Mouse (Mus musculus) embryonic facial prominence, embryonic 14.5 days (tissue): ENCODE measurements at regions not wholly inside any gene's neighbourhood (a gene's known extent, or its start where the extent isn't known, plus 50 kb on each side); places are given as distances from the start of the nearest gene placed in this dataset.

Experiments
- ATAC-seq: fragments of 200-750 bp; cut with Nextera tagmentation; 2 replicates; pipeline ENCODE4 v1.8.0; 2017; ENCODE audit warnings: low read depth, moderate number of reproducible peaks, moderate TSS enrichment
- DNase-seq: peaks from one replicate; pipeline ENCODE4 v3.0.0-alpha.2; 2015; ENCODE audit warnings: low spot score
- H3K27ac ChIP-seq: fragments of 300-500 bp; sonication (generic); replicated peaks from 2 replicates; pipeline ENCODE4 v1.5.1; 2014; ENCODE audit warnings: low read depth, mild to moderate bottlenecking, low read length, moderate library complexity
- H3K27me3 ChIP-seq: fragments of 300-500 bp; sonication (generic); replicated peaks from 2 replicates; pipeline ENCODE4 v1.6.1; 2014; ENCODE audit warnings: low read length; ENCODE audit not compliant: control insufficient read depth, insufficient read depth
- H3K36me3 ChIP-seq: fragments of 300-500 bp; sonication (generic); 2 replicates; pipeline ENCODE4 v1.6.1; 2014; ENCODE audit warnings: low read length, mixed read lengths; ENCODE audit not compliant: control insufficient read depth, insufficient read depth
- H3K4me1 ChIP-seq: fragments of 300-500 bp; sonication (generic); 2 replicates; pipeline ENCODE4 v1.6.1; 2014; ENCODE audit warnings: antibody characterized with exemption, low read length; ENCODE audit not compliant: control insufficient read depth, insufficient read depth
- H3K4me2 ChIP-seq: fragments of 300-500 bp; sonication (generic); 2 replicates; pipeline ENCODE4 v1.6.1; 2014; ENCODE audit warnings: low read depth, mild to moderate bottlenecking, low read length, moderate library complexity, mixed read lengths
- H3K4me3 ChIP-seq: fragments of 300-500 bp; sonication (generic); 2 replicates; pipeline ENCODE4 v1.5.1; 2014; ENCODE audit warnings: low read depth, mild to moderate bottlenecking, low read length
- H3K9ac ChIP-seq: fragments of 300-500 bp; sonication (generic); 2 replicates; pipeline ENCODE4 v1.6.1; 2014; ENCODE audit warnings: low read depth, mild to moderate bottlenecking, low read length, moderate library complexity, mixed read lengths
- H3K9me3 ChIP-seq: fragments of 300-500 bp; sonication (generic); 2 replicates; pipeline ENCODE4 v1.6.1; 2016; ENCODE audit warnings: low read length; ENCODE audit not compliant: control insufficient read depth
- WGBS: fragments of 180-500 bp; shearing (Covaris S2); extraction: QIAGEN DNeasy Blood & Tissue Kit; methylation state at CpG from one replicate; pipeline ENCODE4 v1.1.7; 2014; 5-methylcytosine and 5-hydroxymethylcytosine counted together

- no peak overlapping the region for H3K9ac ChIP-seq
- H3K27me3 ChIP-seq: no peaks in the 10 kb centered on the region
- H3K36me3 ChIP-seq: no peaks in the 10 kb centered on the region
- ATAC-seq (peak; percentile 77), DNase-seq (peak; percentile 70)
- no peak overlapping the region for H3K4me2 ChIP-seq
- no peak overlapping the region for H3K27ac ChIP-seq
- H3K4me1 ChIP-seq: no peaks in the 10 kb centered on the region
- no peak overlapping the region for H3K4me3 ChIP-seq
- H3K9me3 ChIP-seq: no peaks in the 10 kb centered on the region
- 17% methylated on average over 9 of the region's 9 CpGs for WGBS
Measured at GRCm38 (mm10) chr1:67640353-67640752, 517.5 kb downstream of the Cps1 start.

DNA sequence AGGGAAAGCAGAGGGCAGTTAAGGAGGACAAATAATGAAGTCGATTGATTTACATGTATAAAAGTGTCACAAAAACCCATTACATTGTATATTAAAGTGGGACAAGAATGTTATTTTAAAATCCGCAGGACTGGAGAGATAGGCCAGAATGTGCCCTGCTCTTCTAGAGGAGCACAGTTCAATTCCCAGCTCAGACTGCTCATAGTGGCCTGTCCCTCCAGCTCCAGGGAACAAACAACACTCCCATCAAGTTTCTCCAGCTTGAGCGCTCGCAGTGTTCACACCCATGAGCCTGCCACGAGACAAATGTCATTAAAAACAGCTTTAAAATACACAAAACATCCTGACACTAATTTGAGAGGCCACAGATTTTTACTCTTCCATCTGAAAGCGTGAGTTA, 517.9 kb downstream of the Cps1 start:
- H3K9ac ChIP-seq: no peak overlapping the region
- H3K4me3 ChIP-seq: no peak overlapping the region
- H3K4me1 ChIP-seq: no peaks in the 10 kb centered on the region
- no peak overlapping the region for H3K27ac ChIP-seq
- 53% methylated on average over 6 of the region's 6 CpGs for WGBS
- H3K4me2 ChIP-seq: no peak overlapping the region
- no peaks in the 10 kb centered on the region for H3K27me3 ChIP-seq
- no peaks in the 10 kb centered on the region for H3K36me3 ChIP-seq
- DNase-seq (no peak), ATAC-seq (no peak)
- no peaks in the 10 kb centered on the region for H3K9me3 ChIP-seq

GRCm38 (mm10) chr1:67643627-67644026, 520.8 kb downstream of the Cps1 start:
- ATAC-seq (no peak), DNase-seq (peak; percentile 13)
- Histone ChIP-seq H3K36me3 (no peaks in the 10 kb centered on the region), H3K4me3 (no peak overlapping the region), H3K4me1 (no peaks in the 10 kb centered on the region), H3K27me3 (no peaks in the 10 kb centered on the region), H3K4me2 (no peak overlapping the region), H3K27ac (no peak overlapping the region), H3K9me3 (no peaks in the 10 kb centered on the region), H3K9ac (no peak overlapping the region)
- 31% methylated on average over 4 of the region's 4 CpGs for WGBS
